Mouse (Mus musculus): ENCODE results near the gene Tmc2.

The Tmc2 gene

GRCm38 (mm10) chr2:130295331-130296133, 100.5 kb downstream of the Tmc2 start:
- DNase-seq (ENCODE audit: low read depth, low spot score): no peak

- no peak for DNase-seq (ENCODE audit: low read depth, low spot score)
These were observed 101.2 kb downstream of the Tmc2 start for GRCm38 (mm10) chr2:130296134-130296745.

- no peak for DNase-seq (ENCODE audit: low read depth, low spot score)
These were observed 102.6 kb downstream of the Tmc2 start for GRCm38 (mm10) chr2:130297580-130297979.

GRCm38 (mm10) chr2:130303014-130303413, 108.0 kb downstream of the Tmc2 start:
- DNase-seq (ENCODE audit: low read depth, low spot score): no peak
